19 mouse cellular contexts compared by ENCODE assay signal in the genomic region with DNA sequence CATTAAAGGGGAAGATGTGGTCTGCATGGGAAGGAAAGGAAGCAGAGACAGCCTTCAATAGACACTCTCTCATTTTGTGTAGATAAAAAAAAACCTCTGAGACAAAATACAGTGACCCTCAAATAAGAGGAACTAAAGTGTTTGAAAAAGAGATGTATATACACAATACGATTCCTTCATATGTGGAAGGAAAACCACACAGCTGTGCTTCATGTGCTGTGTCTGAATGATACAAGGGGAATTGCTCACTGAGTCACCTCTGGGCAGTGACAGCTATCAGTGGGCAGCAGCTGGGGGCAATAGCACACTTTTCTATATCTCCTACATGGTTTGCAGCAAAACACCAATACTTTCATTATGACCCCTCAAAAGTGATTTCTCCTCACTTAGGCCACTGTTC. TPM values are rescaled to one million over a fixed set of nuclear protein-coding genes. Genes with fewer than 3 reads are reported as not detected.
A peak's percentile ranks its signal among the peaks of the same experiment; 100 is the strongest.
DNase-seq lines count a peak whose midpoint lies in the region; ATAC-seq and TF ChIP-seq lines count a peak whose summit lies in the region.
"Had no signal": no experiment of that assay in that cellular context is flagged by ENCODE, and none has a peak within 500 bp of the region (broad histone marks: within the 10 kb centered on the region; RNA-seq: fewer than 3 reads in every experiment).

No protein-coding gene starts in this region.

- H3K9me3 ChIP-seq in liver, embryonic 14.5 days (ENCODE audit: control insufficient read depth, low read length) = no peaks in the 10 kb centered on the region
- no peaks in the 10 kb centered on the region for H3K9me3 ChIP-seq in kidney, embryonic 16.5 days (ENCODE audit: low read length)
- no peaks in the 10 kb centered on the region for H3K9me3 ChIP-seq in midbrain, embryonic 11.5 days (ENCODE audit: control insufficient read depth, low read length)
- H3K9me3 ChIP-seq: embryonic facial prominence, embryonic 13.5 days; limb, embryonic 15.5 days; stomach, embryonic 15.5 days had no signal

- peak; percentile 68 for TF ChIP-seq EP300 in liver, embryonic 14.5 days (IDR thresholded peaks at IDR 0.05; ENCODE audit: low read depth)

- no peak for TF ChIP-seq POLR2A in bone marrow macrophage, adult 2 months (IDR thresholded peaks at IDR 0.05; ENCODE audit: borderline replicate concordance, low read depth, low read length)

- H3K4me3 ChIP-seq in bone marrow macrophage, adult 2 months (ENCODE audit: insufficient read depth, low read length) = no peak overlapping the region
- H3K4me3 ChIP-seq in liver, embryonic 14.5 days (ENCODE audit: insufficient read depth in 1 of 2, low read depth in 2 of 2, low read length in 2 of 2) = no peak overlapping the region
- H3K4me3 ChIP-seq in kidney, embryonic 16.5 days (ENCODE audit: low read length) = no peak overlapping the region
- H3K4me3 ChIP-seq in midbrain, embryonic 11.5 days (ENCODE audit: low read depth, low read length) = no peak overlapping the region
- H3K4me3 ChIP-seq: embryonic facial prominence, embryonic 13.5 days; limb, embryonic 15.5 days; stomach, embryonic 15.5 days had no signal

- peak overlapping the region; percentile 72 for H3K4me2 ChIP-seq in liver, embryonic 14.5 days (ENCODE audit: low read depth)
- H3K4me2 ChIP-seq in kidney, embryonic 16.5 days (replicated peaks; ENCODE audit: low read depth, low read length) = no peak overlapping the region
- H3K4me2 ChIP-seq in midbrain, embryonic 11.5 days = no peak overlapping the region
- H3K4me2 ChIP-seq: embryonic facial prominence, embryonic 13.5 days; limb, embryonic 15.5 days; stomach, embryonic 15.5 days had no signal

- peak overlapping the region; percentile 39 for H3K27ac ChIP-seq in bone marrow macrophage, adult 2 months (ENCODE audit: insufficient read depth, low read depth, low read length)
- peak overlapping the region; percentile 96 for H3K27ac ChIP-seq in liver, embryonic 14.5 days
- no peak overlapping the region for H3K27ac ChIP-seq in kidney, embryonic 16.5 days (ENCODE audit: low read length)
- no peak overlapping the region for H3K27ac ChIP-seq in midbrain, embryonic 11.5 days (ENCODE audit: low read depth, low read length)
- H3K27ac ChIP-seq: embryonic facial prominence, embryonic 13.5 days; kidney, postnatal 0 days; limb, embryonic 15.5 days had no signal

- H3K27me3 ChIP-seq in liver, embryonic 14.5 days (ENCODE audit: control insufficient read depth, insufficient read depth, low read length) = no peaks in the 10 kb centered on the region
- no peaks in the 10 kb centered on the region for H3K27me3 ChIP-seq in kidney, embryonic 16.5 days (ENCODE audit: insufficient read depth, low read length)
- no peaks in the 10 kb centered on the region for H3K27me3 ChIP-seq in midbrain, embryonic 11.5 days (ENCODE audit: control insufficient read depth, insufficient read depth, low read length)
- H3K27me3 ChIP-seq: embryonic facial prominence, embryonic 13.5 days; limb, embryonic 15.5 days; stomach, embryonic 15.5 days had no signal

- no peak for TF ChIP-seq CTCF in bone marrow macrophage, adult 2 months (IDR thresholded peaks at IDR 0.05; ENCODE audit: low read depth, low read length)
- no peak for TF ChIP-seq CTCF in liver, embryonic 14.5 days (IDR thresholded peaks at IDR 0.05; ENCODE audit: low read depth)

- ATAC-seq in erythroid progenitor cell, adult 5-6 weeks (replicated peaks; ENCODE audit: low FRiP score, poor library complexity, severe bottlenecking) = peak; percentile 56
- peak; percentile 44 for ATAC-seq in liver, embryonic 14.5 days (ENCODE audit: insufficient read depth)
- peak; percentile 62 for ATAC-seq in megakaryocyte-erythroid progenitor cell, adult 5-6 weeks (replicated peaks; ENCODE audit: low FRiP score, low TSS enrichment, poor library complexity, severe bottlenecking)
- ATAC-seq in kidney, embryonic 16.5 days (ENCODE audit: low FRiP score, low TSS enrichment) = no peak
- ATAC-seq in midbrain, embryonic 11.5 days (ENCODE audit: low FRiP score) = no peak
- ATAC-seq: forebrain, postnatal 0 days; hindbrain, embryonic 16.5 days; intestine, embryonic 16.5 days had no signal

- DNase-seq in liver, embryonic 14.5 days (ENCODE audit: low read depth in 3 of 3, low spot score in 3 of 3) = peak in 2 of 3 experiments; percentile 43 to 55
- no peak for DNase-seq in layer of hippocampus, postnatal 36 days
- DNase-seq in midbrain, embryonic 11.5 days (ENCODE audit: low spot score, missing footprints) = no peak
- DNase-seq: cerebellum, postnatal 10 days; forebrain, postnatal 0 days; gastrocnemius, postnatal 36 days; heart, postnatal 4 days; lung, postnatal 10 days; thymus, adult 2 months had no signal

- peaks cover 20% of the 10 kb centered on the region for H3K36me3 ChIP-seq in liver, embryonic 14.5 days (replicated peaks; ENCODE audit: control insufficient read depth, insufficient read depth, low read depth)
- H3K36me3 ChIP-seq in kidney, embryonic 16.5 days (ENCODE audit: insufficient read depth, low read length) = peaks cover 34% of the 10 kb centered on the region
- H3K36me3 ChIP-seq in midbrain, embryonic 11.5 days (ENCODE audit: control insufficient read depth, insufficient read depth, low read length) = peaks cover 6% of the 10 kb centered on the region

- WGBS in liver, embryonic 14.5 days (ENCODE audit: insufficient replicate concordance) = 9% methylated on average over 1 of the region's 1 CpGs
- 93% methylated on average over 1 of the region's 1 CpGs for whole genome bisulfite sequencing in kidney, embryonic 16.5 days
- 81% methylated on average over 1 of the region's 1 CpGs for WGBS in midbrain, embryonic 11.5 days

- H3K9ac ChIP-seq in liver, embryonic 14.5 days (replicated peaks) = peak overlapping the region; percentile 40; the same call in 1 of the 2 replicates
- no peak overlapping the region for H3K9ac ChIP-seq in kidney, embryonic 16.5 days (replicated peaks; ENCODE audit: low read length)
- no peak overlapping the region for H3K9ac ChIP-seq in midbrain, embryonic 11.5 days (ENCODE audit: low read length)
- H3K9ac ChIP-seq: embryonic facial prominence, embryonic 13.5 days; forebrain, postnatal 0 days; limb, embryonic 15.5 days; stomach, embryonic 15.5 days had no signal

- peaks cover 37% of the 10 kb centered on the region for H3K4me1 ChIP-seq in bone marrow macrophage, adult 2 months (ENCODE audit: control insufficient read depth, insufficient read depth, low read length)
- peaks cover 40 to 43% of the 10 kb centered on the region in 2 experiments for H3K4me1 ChIP-seq in liver, embryonic 14.5 days (replicated peaks; ENCODE audit: control insufficient read depth in 2 of 2, insufficient read depth in 2 of 2, low read length in 1 of 2)
- H3K4me1 ChIP-seq in kidney, embryonic 16.5 days (ENCODE audit: insufficient read depth, low read length) = peaks cover 16% of the 10 kb centered on the region; the same call in 1 of the 2 replicates
- no peaks in the 10 kb centered on the region for H3K4me1 ChIP-seq in midbrain, embryonic 11.5 days (ENCODE audit: control insufficient read depth, insufficient read depth, low read length)
- H3K4me1 ChIP-seq: embryonic facial prominence, embryonic 13.5 days; limb, embryonic 15.5 days had no signal

RNA-seq across cellular contexts. Expression of gene Fopnl, which starts 9.8 kb away (rescaled TPM):
- 42.1 and 52.6 TPM in 2 replicates for polyA plus RNA-seq in bone marrow macrophage, adult 2 months (2012; ENCODE audit: insufficient read depth, insufficient read length, missing spikeins)
- total RNA-seq in erythroid progenitor cell, adult 5-6 weeks (2015; ENCODE audit: low replicate concordance) = 72.8 and 111 TPM in 2 replicates
- 39.9 and 47.7 TPM in 2 replicates for total RNA-seq in erythroid progenitor cell, adult 5-6 weeks (2017; ENCODE audit: low replicate concordance)
- polyA plus RNA-seq in liver, embryonic 14.5 days (2012; rRNA removed) = 18.5 and 23.7 TPM in 2 replicates
- polyA plus RNA-seq in liver, embryonic 14.5 days (2014; fragmentation: Nextera tagmentation; extraction: Ambion mirVana) = 66.6 and 72.4 TPM in 2 replicates
- total RNA-seq in megakaryocyte-erythroid progenitor cell, adult 5-6 weeks (2014; fragmentation: Nextera tagmentation) = 60.9 and 92.5 TPM in 2 replicates
- total RNA-seq in megakaryocyte-erythroid progenitor cell, adult 5-6 weeks (2017) = 39.4 and 40.3 TPM in 2 replicates
- polyA plus RNA-seq in kidney, embryonic 16.5 days (2015; fragmentation: Nextera tagmentation; extraction: Ambion mirVana) = 147 and 150 TPM in 2 replicates
- 10 to 100 TPM; 50.2 to 58.9 TPM for total RNA-seq in layer of hippocampus, postnatal 36 days (2021)
- polyA plus RNA-seq in midbrain, embryonic 11.5 days (2014; fragmentation: Nextera tagmentation; extraction: Ambion mirVana) = 174 and 194 TPM in 2 replicates

RNA-seq across cellular contexts. Expression of gene Myh11, which starts 16.2 kb away (rescaled TPM):
- not detected in 2 replicates for polyA plus RNA-seq in bone marrow macrophage, adult 2 months (2012; ENCODE audit: insufficient read depth, insufficient read length, missing spikeins)
- total RNA-seq in erythroid progenitor cell, adult 5-6 weeks (2015; ENCODE audit: low replicate concordance) = not detected in 2 replicates
- total RNA-seq in erythroid progenitor cell, adult 5-6 weeks (2017; ENCODE audit: low replicate concordance) = under 0.01 TPM in 1 of 2 replicates, not detected in the other
- 0.41 and 0.46 TPM in 2 replicates for polyA plus RNA-seq in liver, embryonic 14.5 days (2012; rRNA removed)
- polyA plus RNA-seq in liver, embryonic 14.5 days (2014; fragmentation: Nextera tagmentation; extraction: Ambion mirVana) = 0.24 and 0.32 TPM in 2 replicates
- 0.15 TPM in 1 of 2 replicates, not detected in the other for total RNA-seq in megakaryocyte-erythroid progenitor cell, adult 5-6 weeks (2014; fragmentation: Nextera tagmentation)
- 0.09 TPM in 1 of 2 replicates, not detected in the other for total RNA-seq in megakaryocyte-erythroid progenitor cell, adult 5-6 weeks (2017)
- polyA plus RNA-seq in kidney, embryonic 16.5 days (2015; fragmentation: Nextera tagmentation; extraction: Ambion mirVana) = 12.0 and 33.7 TPM in 2 replicates
- total RNA-seq in layer of hippocampus, postnatal 36 days (2021) = 1 to 10 TPM; 4.2 to 6.4 TPM
- polyA plus RNA-seq in midbrain, embryonic 11.5 days (2014; fragmentation: Nextera tagmentation; extraction: Ambion mirVana) = 0.18 and 0.26 TPM in 2 replicates

RNA-seq across cellular contexts. Expression of gene Abcc1, which starts 54.0 kb away (rescaled TPM):
- polyA plus RNA-seq in bone marrow macrophage, adult 2 months (2012; ENCODE audit: insufficient read depth, insufficient read length, missing spikeins) = 105 and 110 TPM in 2 replicates
- 2.5 and 4.3 TPM in 2 replicates for total RNA-seq in erythroid progenitor cell, adult 5-6 weeks (2015; ENCODE audit: low replicate concordance)
- 2.8 and 3.0 TPM in 2 replicates for total RNA-seq in erythroid progenitor cell, adult 5-6 weeks (2017; ENCODE audit: low replicate concordance)
- 1.9 and 2.4 TPM in 2 replicates for polyA plus RNA-seq in liver, embryonic 14.5 days (2012; rRNA removed)
- polyA plus RNA-seq in liver, embryonic 14.5 days (2014; fragmentation: Nextera tagmentation; extraction: Ambion mirVana) = 1.9 and 3.0 TPM in 2 replicates
- 32.6 and 42.0 TPM in 2 replicates for total RNA-seq in megakaryocyte-erythroid progenitor cell, adult 5-6 weeks (2014; fragmentation: Nextera tagmentation)
- 19.1 and 25.8 TPM in 2 replicates for total RNA-seq in megakaryocyte-erythroid progenitor cell, adult 5-6 weeks (2017)
- polyA plus RNA-seq in kidney, embryonic 16.5 days (2015; fragmentation: Nextera tagmentation; extraction: Ambion mirVana) = 11.9 and 14.6 TPM in 2 replicates
- total RNA-seq in layer of hippocampus, postnatal 36 days (2021) = 10 to 100 TPM; 13.1 to 13.6 TPM
- 4.5 and 5.4 TPM in 2 replicates for polyA plus RNA-seq in midbrain, embryonic 11.5 days (2014; fragmentation: Nextera tagmentation; extraction: Ambion mirVana)

Comparison
In these comparisons a context has a peak if more than half of its experiments do, and no peak if none do; other contexts are left out.
1. H3K27ac ChIP-seq: peak in bone marrow macrophage, adult 2 months (single experiment) and liver, embryonic 14.5 days (single experiment); none in kidney, embryonic 16.5 days (single experiment) and midbrain, embryonic 11.5 days (single experiment).
2. ATAC-seq: peak in erythroid progenitor cell, adult 5-6 weeks (single experiment), liver, embryonic 14.5 days (single experiment) and megakaryocyte-erythroid progenitor cell, adult 5-6 weeks (single experiment); none in kidney, embryonic 16.5 days (single experiment) and midbrain, embryonic 11.5 days (single experiment).
3. DNase-seq: peak in liver, embryonic 14.5 days (2 of 3); none in layer of hippocampus, postnatal 36 days (0 of 2) and midbrain, embryonic 11.5 days (single experiment).